Mouse (Mus musculus): Measurements from ENCODE around the gene Syna.

DNA sequence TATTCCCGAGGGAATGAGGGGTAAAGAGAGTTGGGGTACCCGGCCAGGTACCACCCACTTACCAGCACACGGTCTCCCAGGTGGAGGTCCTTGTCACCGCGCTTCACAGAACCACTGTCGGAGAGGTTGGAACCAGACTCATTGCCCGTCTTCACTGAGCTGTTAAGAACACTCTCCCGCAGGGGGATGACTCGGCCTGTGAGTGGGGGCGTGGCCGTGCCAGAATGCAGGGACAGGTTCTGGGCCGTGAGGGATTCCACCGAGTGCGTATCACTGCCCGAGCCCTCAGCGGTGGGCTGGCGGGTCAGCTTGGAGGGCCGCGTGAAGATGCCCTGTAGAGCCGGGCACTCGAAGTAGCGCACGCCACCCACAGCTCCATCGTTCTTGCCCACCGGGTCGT, 37.4 kb downstream of the Syna start:
- TF ChIP-seq EP300 (optimal IDR thresholded peaks at IDR 0.05) (no peak), CTCF (IDR thresholded peaks at IDR 0.05; ENCODE audit: low read depth) (no peak)
